Mouse (Mus musculus) erythroblast, embryonic 14.5 days (primary cell): Measurements from ENCODE around the gene Clic4. TPM values are rescaled to one million over a fixed set of nuclear protein-coding genes. Genes with fewer than 3 reads are reported as not detected.

Experiments
- H3K27me3 ChIP-seq: 2 replicates; pipeline ENCODE4 v1.6.1; 2012; ENCODE audit warnings: inconsistent platforms; ENCODE audit not compliant: control insufficient read depth
- H3K36me3 ChIP-seq: 2 replicates; pipeline ENCODE4 v1.6.1; 2012; ENCODE audit warnings: mild to moderate bottlenecking, inconsistent platforms; ENCODE audit not compliant: control insufficient read depth
- H3K4me1 ChIP-seq: 2 replicates; pipeline ENCODE4 v1.6.1; 2012; ENCODE audit warnings: inconsistent platforms; ENCODE audit not compliant: control insufficient read depth
- H3K4me3 ChIP-seq: replicated peaks from 2 replicates; pipeline ENCODE3; 2012; ENCODE audit warnings: moderate library complexity, mild to moderate bottlenecking, inconsistent platforms
- H3K9me3 ChIP-seq: 2 replicates; pipeline ENCODE4 v1.6.1; 2012; ENCODE audit warnings: low read length, inconsistent platforms, mixed read lengths; ENCODE audit not compliant: control insufficient read depth
- GATA1 ChIP-seq: IDR thresholded peaks from 2 replicates; pipeline ENCODE4 v1.6.1; 2012; ENCODE audit warnings: low read length, inconsistent platforms, mixed read lengths
- TAL1 ChIP-seq: IDR thresholded peaks from 3 replicates; pipeline ENCODE4 v1.6.1; 2012; ENCODE audit warnings: low read length, inconsistent platforms, mixed read lengths
- polyA plus RNA-seq: library from polyadenylated mRNA; stranded (reverse); fragments of >175 nt; gene quantifications from 2 replicates; pipeline ENCODE4 v1.2.3, GENCODE M21; 2012

Gene Clic4
- polyA plus RNA-seq, 1 experiment, result 3.8 TPM

DNA sequence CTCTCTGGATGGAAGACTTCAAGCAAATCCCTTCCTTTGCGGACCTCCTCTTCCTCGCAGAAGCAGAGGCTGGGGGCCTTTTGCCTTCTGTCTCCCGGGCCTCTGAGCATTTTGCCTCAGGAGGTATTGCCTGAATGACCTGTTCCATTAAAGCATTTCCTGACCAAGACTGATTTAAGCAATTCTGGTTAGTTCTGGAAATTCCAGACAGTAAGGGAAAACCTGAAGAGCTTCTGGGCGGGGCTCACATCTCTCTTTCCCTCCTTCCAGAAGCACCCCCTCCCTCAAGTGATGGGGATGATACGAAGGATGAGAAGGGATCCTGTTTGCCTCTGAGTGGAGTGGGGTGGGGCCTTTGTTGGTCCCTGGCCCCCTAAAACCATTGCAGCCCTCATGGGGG lies 37.1 kb upstream of the Clic4 start:
- peaks cover 78% of the 10 kb centered on the region for H3K4me1 ChIP-seq
- peaks cover 18% of the 10 kb centered on the region for H3K36me3 ChIP-seq
- TF ChIP-seq TAL1 (no peak), GATA1 (no peak)
- H3K27me3 ChIP-seq, result no peaks in the 10 kb centered on the region
- no peak overlapping the region for H3K4me3 ChIP-seq
- peaks cover under 1% of the 10 kb centered on the region for H3K9me3 ChIP-seq

DNA sequence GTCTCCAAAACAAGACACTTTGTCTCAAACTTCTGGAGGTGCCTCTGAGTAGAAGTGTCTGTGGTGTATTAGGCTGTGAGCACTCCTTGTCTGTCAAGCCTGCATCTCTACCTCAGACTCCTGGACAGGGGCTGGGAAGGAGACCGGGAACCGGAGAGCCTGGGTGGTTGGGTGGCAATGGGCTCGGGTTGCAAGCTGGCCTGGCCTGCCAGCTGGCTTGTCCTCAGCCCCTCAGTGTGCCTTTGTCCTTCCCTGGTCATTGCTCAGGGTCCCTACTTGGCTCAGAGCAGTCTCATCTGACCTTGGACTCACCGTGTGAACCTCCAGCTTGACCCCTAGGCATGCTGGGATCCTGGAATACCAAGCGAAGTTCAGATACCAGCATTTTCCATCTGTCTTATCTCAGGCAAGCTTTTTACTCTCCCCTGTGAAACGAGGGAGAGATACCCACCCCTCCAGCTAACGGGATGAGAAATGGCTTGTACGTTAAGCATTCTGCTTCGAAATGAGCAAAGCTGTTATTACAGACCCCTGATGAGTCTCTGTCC lies 36.6 kb upstream of the Clic4 start:
- H3K4me1 ChIP-seq, result peaks cover 73% of the 10 kb centered on the region
- H3K27me3 ChIP-seq, result no peaks in the 10 kb centered on the region
- TF ChIP-seq GATA1, result no peak
- TF ChIP-seq TAL1, result no peak
- peaks cover 13% of the 10 kb centered on the region for H3K36me3 ChIP-seq
- no peaks in the 10 kb centered on the region for H3K9me3 ChIP-seq
- no peak overlapping the region for H3K4me3 ChIP-seq

DNA sequence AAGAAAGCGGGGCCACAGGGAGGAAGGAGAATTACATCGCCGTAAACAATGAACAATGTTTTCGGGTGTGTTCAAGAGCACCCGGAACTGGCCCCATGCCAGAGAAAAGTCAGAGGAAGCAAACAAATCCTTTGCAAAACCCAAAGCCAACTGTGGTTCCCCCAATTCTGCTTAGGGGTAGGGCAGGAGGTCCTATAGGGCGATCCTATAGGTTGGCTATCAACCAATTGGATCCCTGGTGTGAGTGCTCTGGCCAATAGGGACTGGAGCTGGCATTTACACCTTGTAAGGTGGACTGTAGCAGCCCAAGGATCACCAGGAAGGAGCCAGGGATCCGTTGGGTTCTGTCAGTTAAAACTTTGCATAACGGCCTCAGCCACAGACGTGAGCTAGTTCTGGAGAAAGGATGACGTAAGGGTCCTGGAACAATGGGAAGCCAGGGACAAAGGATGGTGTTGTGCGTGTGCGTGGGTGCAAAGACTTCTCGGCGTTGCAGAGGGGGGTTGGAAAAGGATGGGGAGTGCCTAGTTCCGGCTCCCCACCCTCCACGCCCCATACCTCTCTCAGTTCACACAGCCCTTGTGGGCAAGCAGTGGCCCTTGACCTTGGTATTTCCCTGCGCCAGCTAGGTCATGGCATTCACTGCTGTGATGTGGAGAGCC lies 34.5 kb upstream of the Clic4 start:
- TF ChIP-seq GATA1, result no peak
- TF ChIP-seq TAL1, result no peak
- Histone ChIP-seq H3K36me3 (no peaks in the 10 kb centered on the region; the same call in 1 of the 2 replicates), H3K27me3 (no peaks in the 10 kb centered on the region), H3K4me1 (peaks cover 59% of the 10 kb centered on the region), H3K9me3 (no peaks in the 10 kb centered on the region), H3K4me3 (peak overlapping the region; percentile 56)

DNA sequence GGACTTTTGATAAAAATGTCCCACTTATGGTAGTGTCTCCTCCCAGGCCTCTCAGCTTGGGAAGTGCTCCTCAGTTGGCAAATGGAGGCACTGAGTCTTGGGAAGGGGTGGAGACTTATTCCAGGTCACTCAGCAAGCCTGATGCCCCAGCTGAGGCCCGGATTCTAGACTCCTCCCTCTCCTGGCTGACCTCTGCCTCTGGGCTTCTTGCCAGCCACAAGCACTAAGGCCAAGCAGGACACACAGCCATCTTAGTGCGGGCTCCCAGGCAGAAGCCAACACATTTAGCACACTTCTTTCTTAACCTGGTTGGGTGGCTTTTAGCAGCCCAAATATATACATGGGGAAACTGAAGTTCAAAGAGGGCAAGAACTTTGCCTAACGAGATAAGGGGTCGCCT lies 33.9 kb upstream of the Clic4 start:
- TF ChIP-seq TAL1, result no peak
- TF ChIP-seq GATA1, result no peak
- no peaks in the 10 kb centered on the region for H3K27me3 ChIP-seq
- H3K36me3 ChIP-seq, result no peaks in the 10 kb centered on the region; the same call in 1 of the 2 replicates
- peak overlapping the region; percentile 56 for H3K4me3 ChIP-seq
- H3K4me1 ChIP-seq, result peaks cover 61% of the 10 kb centered on the region
- H3K9me3 ChIP-seq, result no peaks in the 10 kb centered on the region

DNA sequence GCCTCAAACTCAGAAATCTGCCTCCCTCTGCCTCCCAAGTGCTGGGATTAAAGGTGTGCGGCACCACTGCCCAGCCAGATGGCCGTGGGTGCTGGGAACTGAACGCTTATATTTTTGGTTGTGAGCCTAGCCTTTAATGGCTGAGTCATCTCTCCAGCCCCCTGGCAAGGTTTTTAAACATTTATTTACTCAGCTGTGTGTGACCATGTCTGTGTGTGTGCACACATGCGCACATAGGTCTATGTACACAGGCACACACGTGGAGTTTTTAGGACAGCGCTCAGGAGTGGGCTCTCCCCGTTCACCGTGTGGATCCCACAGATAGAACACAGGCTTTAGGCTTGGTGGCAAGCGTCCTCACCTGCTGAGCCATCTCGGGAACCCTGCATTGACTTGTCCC lies 29.6 kb upstream of the Clic4 start:
- H3K4me1 ChIP-seq, result peaks cover 65% of the 10 kb centered on the region
- no peaks in the 10 kb centered on the region for H3K27me3 ChIP-seq

DNA sequence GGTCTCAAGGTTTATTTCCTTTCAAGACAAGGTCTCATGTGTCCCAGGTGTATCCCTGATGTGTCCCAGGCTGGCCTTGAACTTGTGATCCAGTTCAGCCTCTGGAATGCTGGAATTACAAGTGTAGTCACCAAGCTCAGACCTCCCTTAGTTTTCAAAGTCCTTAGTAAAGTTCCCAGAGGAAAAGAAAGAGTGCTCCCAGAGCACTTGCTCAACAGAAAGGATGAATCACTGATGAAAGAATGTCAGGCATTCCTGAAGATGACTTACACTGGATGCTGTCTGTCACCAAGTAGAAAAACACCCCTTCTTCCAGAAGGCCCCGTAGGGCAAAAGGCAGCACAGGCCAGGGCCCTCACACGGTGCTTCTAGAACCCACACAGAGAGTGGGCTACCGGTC lies 28.6 kb upstream of the Clic4 start:
- Histone ChIP-seq H3K27me3 (no peaks in the 10 kb centered on the region), H3K36me3 (no peaks in the 10 kb centered on the region), H3K4me1 (peaks cover 65% of the 10 kb centered on the region), H3K4me3 (no peak overlapping the region), H3K9me3 (no peaks in the 10 kb centered on the region)
- TF ChIP-seq TAL1, result no peak
- no peak for TF ChIP-seq GATA1

More for the DNA sequence above, 29.6 kb upstream of the Clic4 start:
- no peak for TF ChIP-seq TAL1
- no peak for TF ChIP-seq GATA1
- Histone ChIP-seq H3K36me3 (no peaks in the 10 kb centered on the region), H3K9me3 (no peaks in the 10 kb centered on the region), H3K4me3 (no peak overlapping the region)

DNA sequence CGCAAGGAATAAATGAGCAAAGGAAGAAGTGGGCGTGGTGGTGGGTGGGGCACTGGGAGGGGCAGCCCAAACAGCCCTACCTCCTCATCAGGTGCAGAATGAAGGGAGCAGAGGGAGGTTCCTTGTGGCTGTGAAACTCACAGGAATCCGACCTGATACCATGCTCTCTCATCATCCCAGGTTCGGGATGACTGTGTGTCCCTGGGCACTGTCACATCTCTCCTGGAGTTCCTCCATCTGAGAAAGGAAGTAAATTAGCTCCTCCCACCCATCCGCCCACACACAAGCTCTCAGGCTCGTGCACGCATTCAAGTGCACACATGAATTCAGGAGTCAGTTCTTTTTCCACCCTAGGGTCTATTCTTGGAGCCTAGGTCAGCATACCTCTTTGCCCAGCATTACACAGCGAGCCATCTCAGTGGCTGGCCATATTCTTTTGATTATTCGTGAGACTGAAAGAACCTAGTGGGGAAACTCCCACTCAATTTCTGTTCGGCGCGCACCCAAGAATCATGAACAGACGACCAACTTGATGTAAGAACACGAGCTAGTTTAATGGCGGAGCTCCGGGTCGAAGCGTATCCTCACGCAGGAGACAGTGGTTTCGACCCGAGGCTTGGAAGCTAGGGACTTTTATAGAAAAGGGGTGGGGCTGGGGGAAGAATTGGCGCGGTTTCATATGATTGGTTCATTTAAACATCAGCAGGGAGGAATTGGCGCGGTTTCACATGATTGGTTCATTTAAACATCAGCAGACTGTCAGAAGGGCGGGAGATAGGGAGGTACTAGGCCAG lies 27.8 kb upstream of the Clic4 start:
- Histone ChIP-seq H3K27me3 (no peaks in the 10 kb centered on the region), H3K9me3 (no peaks in the 10 kb centered on the region), H3K4me3 (no peak overlapping the region), H3K4me1 (peaks cover 60% of the 10 kb centered on the region), H3K36me3 (no peaks in the 10 kb centered on the region)
- TF ChIP-seq GATA1 (no peak), TAL1 (no peak)

DNA sequence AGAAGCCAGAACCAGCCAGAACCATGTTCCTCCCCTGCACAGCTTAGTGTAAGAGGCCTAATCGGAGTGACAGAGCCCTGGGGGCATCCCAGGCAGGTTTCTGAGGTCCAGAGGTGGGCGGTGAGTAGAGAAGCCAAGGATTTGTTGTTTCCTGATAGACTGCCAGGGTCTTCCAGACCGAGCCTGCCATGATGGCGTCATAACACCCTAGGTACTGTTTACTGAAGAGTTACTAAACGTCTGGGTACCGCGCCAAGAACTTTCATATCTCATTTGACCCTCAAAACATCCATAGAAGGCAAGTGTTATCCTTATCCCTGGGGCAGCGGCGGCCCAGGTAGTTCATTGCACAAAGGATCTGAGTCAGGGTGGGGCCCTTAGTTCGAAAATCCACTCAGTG lies 26.1 kb upstream of the Clic4 start:
- no peaks in the 10 kb centered on the region for H3K36me3 ChIP-seq
- no peak overlapping the region for H3K4me3 ChIP-seq
- TF ChIP-seq TAL1, result no peak
- TF ChIP-seq GATA1, result no peak
- no peaks in the 10 kb centered on the region for H3K9me3 ChIP-seq
- H3K27me3 ChIP-seq, result no peaks in the 10 kb centered on the region
- peaks cover 67% of the 10 kb centered on the region for H3K4me1 ChIP-seq

DNA sequence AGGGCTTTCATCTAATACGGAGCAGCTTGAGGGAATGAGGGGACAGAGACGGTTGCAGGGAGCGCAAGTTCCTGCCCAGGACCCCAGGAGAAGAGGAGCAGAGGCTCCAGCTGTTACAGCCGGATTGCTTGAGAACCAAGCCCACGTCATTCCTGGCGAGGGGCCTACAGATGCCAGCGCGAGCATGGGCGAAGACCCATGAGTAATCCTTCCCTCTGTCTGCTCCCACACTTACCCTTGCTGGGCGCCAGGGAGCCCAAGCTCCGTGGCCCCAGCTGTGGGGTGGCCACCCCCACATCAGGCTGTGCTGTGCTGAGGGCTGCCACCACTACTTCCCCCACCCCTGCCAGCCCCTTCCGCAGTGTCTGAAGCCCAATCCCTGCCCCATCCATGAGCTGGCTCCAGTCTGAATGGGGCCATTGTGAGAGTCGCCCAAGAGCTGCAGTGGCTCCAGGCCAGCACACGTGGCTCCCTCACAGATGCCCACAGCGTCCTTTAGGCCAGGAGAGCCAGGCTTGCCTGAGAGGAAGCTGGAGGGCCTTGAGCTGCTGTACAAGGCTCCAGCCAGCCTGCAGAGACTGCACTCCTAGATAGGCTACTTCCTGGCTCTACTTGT lies 25.4 kb upstream of the Clic4 start:
- H3K27me3 ChIP-seq, result no peaks in the 10 kb centered on the region
- H3K4me3 ChIP-seq, result no peak overlapping the region
- H3K9me3 ChIP-seq, result no peaks in the 10 kb centered on the region
- no peaks in the 10 kb centered on the region for H3K36me3 ChIP-seq
- TF ChIP-seq TAL1 (no peak), GATA1 (no peak)
- peaks cover 69% of the 10 kb centered on the region for H3K4me1 ChIP-seq
